Mouse (Mus musculus) ES-Bruce4 (cell line): Measurements from ENCODE around the gene Parva. TPM values are rescaled to one million over a fixed set of nuclear protein-coding genes. Genes with fewer than 3 reads are reported as not detected.

Experiments used
- H3K27ac ChIP-seq: 2 replicates; pipeline ENCODE4 v1.5.1; 2012; ENCODE audit warnings: low read length, inconsistent platforms; ENCODE audit not compliant: insufficient read depth
- H3K27me3 ChIP-seq: 2 replicates; pipeline ENCODE4 v1.6.1; 2012; ENCODE audit warnings: mild to moderate bottlenecking, low read length, inconsistent platforms; ENCODE audit not compliant: control insufficient read depth, poor library complexity, insufficient read depth, severe bottlenecking
- H3K36me3 ChIP-seq: 2 replicates; pipeline ENCODE4 v1.6.1; 2012; ENCODE audit warnings: inconsistent platforms, mild to moderate bottlenecking, low read length, moderate library complexity; ENCODE audit not compliant: control insufficient read depth, poor library complexity, insufficient read depth, severe bottlenecking
- H3K4me1 ChIP-seq: one replicate; pipeline ENCODE4 v1.8.1; 2011; ENCODE audit warnings: low read length; ENCODE audit not compliant: control insufficient read depth, insufficient read depth
- H3K4me3 ChIP-seq: 2 replicates; pipeline ENCODE4 v1.5.1; 2011; ENCODE audit warnings: low read depth, mild to moderate bottlenecking, low read length
- H3K9ac ChIP-seq: 2 replicates; pipeline ENCODE4 v1.6.1; 2012; ENCODE audit warnings: low read depth, mild to moderate bottlenecking, inconsistent platforms; ENCODE audit not compliant: poor library complexity, severe bottlenecking
- H3K9me3 ChIP-seq: replicated peaks from 2 replicates; pipeline ENCODE4 v1.6.1; 2012; ENCODE audit warnings: mild to moderate bottlenecking, low read length, inconsistent platforms; ENCODE audit not compliant: control insufficient read depth, poor library complexity, insufficient read depth, severe bottlenecking
- CTCF ChIP-seq: IDR thresholded peaks from one replicate; pipeline ENCODE4 v1.8.1; 2011; ENCODE audit warnings: low read depth, low read length
- EP300 ChIP-seq: IDR thresholded peaks from 2 replicates; pipeline ENCODE4 v1.6.1; 2011; ENCODE audit warnings: low read depth, low read length; ENCODE audit not compliant: insufficient read depth
- POLR2A ChIP-seq: IDR thresholded peaks from one replicate; pipeline ENCODE4 v1.8.1; 2011; ENCODE audit warnings: low read length; ENCODE audit not compliant: insufficient read depth
- polyA plus RNA-seq: library from polyadenylated mRNA; stranded (reverse); fragments of >200 nt; gene quantifications from 2 replicates; pipeline ENCODE4 v1.2.4, GENCODE M21; 2011; ENCODE audit warnings: low read depth; ENCODE audit not compliant: missing spikeins, insufficient read depth, insufficient read length

The Parva gene
- polyA plus RNA-seq, 1 experiment, result 43.2 TPM

- H3K9me3 ChIP-seq, result no peaks in the 10 kb centered on the region
- no peaks in the 10 kb centered on the region for H3K36me3 ChIP-seq
- H3K9ac ChIP-seq, result no peak overlapping the region
- no peak overlapping the region for H3K4me3 ChIP-seq
- TF ChIP-seq CTCF, result no peak
- TF ChIP-seq EP300, result no peak
- TF ChIP-seq POLR2A, result no peak
- no peaks in the 10 kb centered on the region for H3K4me1 ChIP-seq
- H3K27me3 ChIP-seq, result no peaks in the 10 kb centered on the region
- no peak overlapping the region for H3K27ac ChIP-seq
Measured at GRCm38 (mm10) chr7:112525465-112525864, 98.2 kb downstream of the Parva start.

- TF ChIP-seq EP300, result no peak
- no peak for TF ChIP-seq POLR2A
- Histone ChIP-seq H3K27ac (no peak overlapping the region), H3K36me3 (no peaks in the 10 kb centered on the region), H3K9ac (no peak overlapping the region), H3K9me3 (no peaks in the 10 kb centered on the region), H3K4me3 (no peak overlapping the region), H3K4me1 (no peaks in the 10 kb centered on the region), H3K27me3 (no peaks in the 10 kb centered on the region)
Measured at GRCm38 (mm10) chr7:112526226-112526625, 98.9 kb downstream of the Parva start.

GRCm38 (mm10) chr7:112527230-112527629 is 99.9 kb downstream of the Parva start:
- Histone ChIP-seq H3K4me3 (no peak overlapping the region), H3K9me3 (no peaks in the 10 kb centered on the region), H3K4me1 (no peaks in the 10 kb centered on the region), H3K27me3 (no peaks in the 10 kb centered on the region), H3K36me3 (no peaks in the 10 kb centered on the region), H3K27ac (no peak overlapping the region), H3K9ac (no peak overlapping the region)
- TF ChIP-seq CTCF, result no peak
- no peak for TF ChIP-seq EP300
- TF ChIP-seq POLR2A, result no peak

GRCm38 (mm10) chr7:112528059-112528458 is 100.8 kb downstream of the Parva start:
- TF ChIP-seq CTCF, result no peak
- no peak for TF ChIP-seq EP300
- no peak for TF ChIP-seq POLR2A
- Histone ChIP-seq H3K9me3 (no peaks in the 10 kb centered on the region), H3K4me3 (no peak overlapping the region), H3K27me3 (no peaks in the 10 kb centered on the region), H3K36me3 (no peaks in the 10 kb centered on the region), H3K4me1 (no peaks in the 10 kb centered on the region), H3K9ac (no peak overlapping the region), H3K27ac (no peak overlapping the region)

- Histone ChIP-seq H3K27me3 (no peaks in the 10 kb centered on the region), H3K4me1 (no peaks in the 10 kb centered on the region), H3K9me3 (no peaks in the 10 kb centered on the region), H3K36me3 (no peaks in the 10 kb centered on the region), H3K4me3 (no peak overlapping the region), H3K9ac (no peak overlapping the region), H3K27ac (no peak overlapping the region)
- TF ChIP-seq EP300, result no peak
- no peak for TF ChIP-seq CTCF
- TF ChIP-seq POLR2A, result no peak
Measured at GRCm38 (mm10) chr7:112528582-112529360, 101.5 kb downstream of the Parva start.

GRCm38 (mm10) chr7:112530924-112531323 is 103.6 kb downstream of the Parva start:
- H3K4me3 ChIP-seq, result no peak overlapping the region
- H3K27me3 ChIP-seq, result no peaks in the 10 kb centered on the region
- no peak overlapping the region for H3K27ac ChIP-seq
- peaks cover 7% of the 10 kb centered on the region for H3K4me1 ChIP-seq
- H3K9ac ChIP-seq, result no peak overlapping the region
- no peak for TF ChIP-seq CTCF
- TF ChIP-seq POLR2A, result no peak
- TF ChIP-seq EP300, result no peak
- no peaks in the 10 kb centered on the region for H3K36me3 ChIP-seq
- no peaks in the 10 kb centered on the region for H3K9me3 ChIP-seq
